Mouse (Mus musculus) ES-E14 (cell line): ENCODE data around the gene Tmprss11a.

ENCODE experiments used
- CHD2 ChIP-seq: IDR thresholded peaks from 2 replicates; pipeline ENCODE4 v1.6.1; 2014; ENCODE audit warnings: mild to moderate bottlenecking, low read depth, low read length, inconsistent platforms
- MAFK ChIP-seq: IDR thresholded peaks from 2 replicates; pipeline ENCODE4 v1.6.1; 2014; ENCODE audit warnings: mild to moderate bottlenecking, low read depth, low read length, inconsistent platforms; ENCODE audit not compliant: insufficient read depth
- ZC3H11A ChIP-seq: IDR thresholded peaks from 2 replicates; pipeline ENCODE4 v1.6.1; 2012; ENCODE audit warnings: low read depth, mild to moderate bottlenecking, inconsistent platforms, low read length, borderline replicate concordance

DNA sequence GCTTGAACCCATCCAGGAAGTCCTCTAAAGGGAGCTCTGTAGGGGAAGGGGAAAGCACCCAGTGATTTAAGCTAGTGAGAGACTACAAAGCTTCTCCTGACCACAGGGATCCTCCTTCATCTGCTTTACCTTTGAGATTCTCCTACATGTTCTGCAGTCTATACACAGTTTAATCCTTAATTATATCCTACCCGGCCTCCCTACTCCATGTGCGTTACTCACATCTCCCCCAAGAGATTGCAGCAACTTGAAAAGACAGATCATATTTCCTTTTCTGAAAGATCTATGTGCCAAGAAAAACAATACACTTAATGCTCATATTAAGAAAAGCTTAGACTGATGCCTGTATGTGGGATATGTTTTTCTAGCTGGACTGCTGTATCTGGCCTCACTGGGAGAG is 29.5 kb downstream of the Tmprss11a start:
- no peak for TF ChIP-seq MAFK
- TF ChIP-seq ZC3H11A = no peak
- TF ChIP-seq CHD2 = no peak
